Mouse (Mus musculus) embryonic facial prominence, embryonic 12.5 days (tissue): ENCODE results near the gene Dmd. TPM values are rescaled to one million over a fixed set of nuclear protein-coding genes. Genes with fewer than 3 reads are reported as not detected.

Experiments
- ATAC-seq: fragments of 200-750 bp; cut with Nextera tagmentation; 2 replicates; pipeline ENCODE4 v1.8.0; 2017; ENCODE audit not compliant: insufficient number of reproducible peaks, insufficient read depth, low FRiP score, low TSS enrichment
- H3K27ac ChIP-seq: fragments of 300-500 bp; sonication (generic); 2 replicates; pipeline ENCODE4 v1.5.1; 2016; ENCODE audit warnings: mild to moderate bottlenecking
- H3K27me3 ChIP-seq: fragments of 300-500 bp; sonication (generic); 2 replicates; pipeline ENCODE4 v1.6.1; 2016; ENCODE audit warnings: mild to moderate bottlenecking, moderate library complexity
- H3K36me3 ChIP-seq: fragments of 300-500 bp; sonication (generic); 2 replicates; pipeline ENCODE4 v1.6.1; 2016; ENCODE audit warnings: mild to moderate bottlenecking
- H3K4me1 ChIP-seq: fragments of 300-500 bp; sonication (generic); 2 replicates; pipeline ENCODE4 v1.6.1; 2016
- H3K4me2 ChIP-seq: fragments of 300-500 bp; sonication (generic); replicated peaks from 2 replicates; pipeline ENCODE4 v1.6.1; 2016; ENCODE audit warnings: mild to moderate bottlenecking, moderate library complexity
- H3K4me3 ChIP-seq: fragments of 300-500 bp; sonication (generic); 2 replicates; pipeline ENCODE4 v1.5.1; 2016; ENCODE audit warnings: mild to moderate bottlenecking
- H3K9ac ChIP-seq: fragments of 300-500 bp; sonication (generic); 2 replicates; pipeline ENCODE4 v1.6.1; 2016; ENCODE audit warnings: mild to moderate bottlenecking, moderate library complexity
- H3K9me3 ChIP-seq: fragments of 300-500 bp; sonication (generic); 2 replicates; pipeline ENCODE4 v1.6.1; 2016; ENCODE audit warnings: mild to moderate bottlenecking, moderate library complexity
- WGBS: fragments of 180-500 bp; shearing (Covaris S2); methylation state at CpG from one replicate; pipeline ENCODE4 v1.1.7; 2016; 5-methylcytosine and 5-hydroxymethylcytosine counted together
- polyA plus RNA-seq: library from polyadenylated mRNA; unstranded; fragments of >200 nt; fragmentation: Nextera tagmentation; extraction: Ambion mirVana; gene quantifications from 2 replicates; pipeline ENCODE4 v1.2.1, GENCODE M21; 2016

Gene Dmd
- polyA plus RNA-seq, 1 experiment from 2014 or later = 14.6 TPM

DNA sequence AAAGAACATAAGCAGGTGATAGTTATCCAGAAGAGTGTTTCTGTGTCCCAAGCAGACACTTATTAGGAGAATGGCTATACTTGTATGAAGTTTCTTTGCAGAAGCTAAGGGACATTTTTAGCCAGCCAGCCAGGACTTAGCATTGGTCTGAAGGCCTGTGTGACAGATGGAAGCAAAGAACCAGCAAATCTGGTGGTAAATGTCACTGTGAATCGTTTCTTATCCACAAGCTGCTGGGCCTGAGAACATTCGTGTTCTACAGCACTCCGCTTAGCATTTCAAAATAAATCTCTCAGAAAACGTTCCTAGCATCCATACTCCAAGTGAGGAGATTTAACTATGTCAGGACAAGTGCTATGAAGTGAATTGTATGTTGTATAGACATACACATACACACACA, 1486.9 kb downstream of the Dmd start:
- Histone ChIP-seq H3K4me2 (no peak overlapping the region), H3K36me3 (no peaks in the 10 kb centered on the region), H3K4me3 (no peak overlapping the region), H3K27me3 (no peaks in the 10 kb centered on the region), H3K4me1 (no peaks in the 10 kb centered on the region), H3K9me3 (no peaks in the 10 kb centered on the region), H3K9ac (no peak overlapping the region), H3K27ac (no peak overlapping the region)
- WGBS = 80% methylated on average over 4 of the region's 4 CpGs
- no peak for ATAC-seq

DNA sequence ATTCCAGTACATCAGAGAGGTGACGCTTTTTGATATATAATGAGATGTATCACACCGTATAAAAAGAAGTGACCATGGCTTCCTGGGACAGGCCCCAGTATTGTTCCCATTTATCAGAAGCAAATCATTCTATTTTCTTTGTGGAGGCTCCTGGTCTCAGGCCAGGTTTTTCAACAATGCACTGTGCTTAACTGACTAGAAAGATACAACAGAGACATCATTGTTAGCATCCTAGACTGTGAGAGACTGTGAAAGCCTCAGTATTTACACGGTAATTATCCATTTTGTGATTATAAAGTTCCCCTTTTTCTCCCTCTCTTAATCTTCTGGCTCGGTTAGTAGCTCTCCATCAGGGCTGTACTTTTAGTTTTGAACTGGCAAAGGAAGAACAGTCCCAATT, 1487.9 kb downstream of the Dmd start:
- Histone ChIP-seq H3K9ac (no peak overlapping the region), H3K27ac (no peak overlapping the region), H3K4me2 (no peak overlapping the region), H3K27me3 (no peaks in the 10 kb centered on the region), H3K4me3 (no peak overlapping the region), H3K9me3 (no peaks in the 10 kb centered on the region), H3K36me3 (no peaks in the 10 kb centered on the region), H3K4me1 (no peaks in the 10 kb centered on the region)
- WGBS = 51% methylated on average over 4 of the region's 4 CpGs
- no peak for ATAC-seq

DNA sequence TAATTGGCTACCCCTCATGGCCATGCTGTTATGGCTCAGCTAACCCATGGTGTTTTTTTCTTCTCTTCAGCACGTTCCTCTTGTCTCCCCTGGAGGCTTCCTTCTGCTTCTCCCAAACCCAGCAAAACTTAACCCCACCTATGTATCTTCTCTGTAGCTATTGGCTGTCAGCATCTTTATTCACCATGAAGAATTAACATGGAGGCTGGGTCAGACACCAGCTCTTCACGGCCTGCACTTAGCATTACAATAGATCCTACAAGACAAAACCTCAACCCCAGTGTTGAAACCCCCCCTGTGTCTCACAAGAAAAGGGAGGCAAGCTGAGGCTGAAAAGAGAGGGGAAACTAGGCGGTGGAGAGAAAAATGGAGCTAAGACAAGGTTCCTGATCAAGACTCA, 1494.3 kb downstream of the Dmd start:
- ATAC-seq = no peak
- 53% methylated on average over 3 of the region's 3 CpGs for WGBS

DNA sequence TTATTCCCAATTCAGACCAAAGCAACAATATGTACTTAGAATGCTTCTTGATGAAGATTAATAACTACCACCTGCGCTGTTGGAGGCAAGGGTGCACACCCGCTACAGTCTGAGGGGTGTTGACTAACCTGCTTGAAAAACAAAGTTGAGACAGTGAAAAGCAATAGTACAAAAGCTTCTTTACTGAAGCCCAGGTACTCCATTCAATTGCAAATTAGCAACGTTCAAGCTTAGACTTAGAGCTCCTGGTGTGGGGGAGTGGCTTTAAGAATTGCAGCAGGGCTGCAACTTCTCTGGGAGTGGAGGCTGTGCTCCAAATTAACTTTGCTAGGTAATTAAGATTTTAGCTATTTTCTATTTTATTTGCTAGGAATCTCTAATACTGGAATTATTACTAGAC, 1495.3 kb downstream of the Dmd start:
- no peak overlapping the region for H3K4me3 ChIP-seq
- H3K4me1 ChIP-seq = no peaks in the 10 kb centered on the region
- ATAC-seq = no peak
- H3K4me2 ChIP-seq = no peak overlapping the region
- no peaks in the 10 kb centered on the region for H3K36me3 ChIP-seq
- WGBS = 58% methylated on average over 3 of the region's 3 CpGs
- H3K9ac ChIP-seq = no peak overlapping the region
- H3K27ac ChIP-seq = no peak overlapping the region
- no peaks in the 10 kb centered on the region for H3K9me3 ChIP-seq
- no peaks in the 10 kb centered on the region for H3K27me3 ChIP-seq

More for the DNA sequence above, 1494.3 kb downstream of the Dmd start:
- no peak overlapping the region for H3K9ac ChIP-seq
- H3K27ac ChIP-seq = no peak overlapping the region
- H3K36me3 ChIP-seq = no peaks in the 10 kb centered on the region
- no peak overlapping the region for H3K4me2 ChIP-seq
- no peaks in the 10 kb centered on the region for H3K27me3 ChIP-seq
- no peaks in the 10 kb centered on the region for H3K4me1 ChIP-seq
- no peaks in the 10 kb centered on the region for H3K9me3 ChIP-seq
- H3K4me3 ChIP-seq = no peak overlapping the region

DNA sequence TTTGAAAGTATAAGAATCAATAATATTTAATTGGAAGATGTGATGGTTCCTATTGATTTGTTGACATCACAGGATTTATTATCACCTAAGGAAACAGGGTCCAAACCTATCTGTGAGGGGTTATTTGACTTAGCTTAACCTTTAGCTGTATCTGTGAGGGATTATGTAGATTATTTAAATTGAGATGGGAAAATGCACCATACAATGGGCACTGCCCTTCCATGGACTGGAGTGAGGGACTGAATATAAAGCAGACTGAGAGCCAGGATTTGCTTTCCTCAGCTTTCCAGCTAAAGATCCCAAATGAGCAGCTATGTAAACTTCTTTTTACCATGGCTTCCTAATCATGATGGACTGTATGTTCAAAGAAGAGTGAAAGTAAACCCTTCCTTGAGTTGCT, 1496.0 kb downstream of the Dmd start:
- H3K27ac ChIP-seq = no peak overlapping the region
- no peak overlapping the region for H3K4me3 ChIP-seq
- no peaks in the 10 kb centered on the region for H3K9me3 ChIP-seq
- no peaks in the 10 kb centered on the region for H3K36me3 ChIP-seq
- no peaks in the 10 kb centered on the region for H3K4me1 ChIP-seq
- H3K27me3 ChIP-seq = no peaks in the 10 kb centered on the region
- no peak for ATAC-seq
- H3K9ac ChIP-seq = no peak overlapping the region
- H3K4me2 ChIP-seq = no peak overlapping the region

DNA sequence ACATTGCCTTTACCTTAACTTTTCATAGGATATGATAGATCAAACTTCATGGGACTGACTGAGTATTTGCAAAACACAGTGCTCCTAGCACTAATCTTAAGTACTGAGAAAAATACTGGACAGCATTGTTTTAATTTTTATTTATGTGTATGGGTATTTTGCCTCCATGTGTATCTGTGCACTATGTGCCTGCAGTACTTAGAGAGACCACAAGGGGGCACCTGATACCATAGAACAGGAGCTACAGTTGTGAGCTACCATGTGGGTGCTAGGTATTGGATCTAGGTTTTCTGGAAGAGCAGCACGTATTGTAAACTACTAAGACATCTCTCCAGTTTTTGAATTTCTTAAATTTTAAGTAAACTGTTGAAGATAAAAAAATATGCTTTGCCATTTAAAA, 1505.8 kb downstream of the Dmd start:
- WGBS = 89% methylated on average over 1 of the region's 1 CpGs
- H3K36me3 ChIP-seq = no peaks in the 10 kb centered on the region
- ATAC-seq = no peak

DNA sequence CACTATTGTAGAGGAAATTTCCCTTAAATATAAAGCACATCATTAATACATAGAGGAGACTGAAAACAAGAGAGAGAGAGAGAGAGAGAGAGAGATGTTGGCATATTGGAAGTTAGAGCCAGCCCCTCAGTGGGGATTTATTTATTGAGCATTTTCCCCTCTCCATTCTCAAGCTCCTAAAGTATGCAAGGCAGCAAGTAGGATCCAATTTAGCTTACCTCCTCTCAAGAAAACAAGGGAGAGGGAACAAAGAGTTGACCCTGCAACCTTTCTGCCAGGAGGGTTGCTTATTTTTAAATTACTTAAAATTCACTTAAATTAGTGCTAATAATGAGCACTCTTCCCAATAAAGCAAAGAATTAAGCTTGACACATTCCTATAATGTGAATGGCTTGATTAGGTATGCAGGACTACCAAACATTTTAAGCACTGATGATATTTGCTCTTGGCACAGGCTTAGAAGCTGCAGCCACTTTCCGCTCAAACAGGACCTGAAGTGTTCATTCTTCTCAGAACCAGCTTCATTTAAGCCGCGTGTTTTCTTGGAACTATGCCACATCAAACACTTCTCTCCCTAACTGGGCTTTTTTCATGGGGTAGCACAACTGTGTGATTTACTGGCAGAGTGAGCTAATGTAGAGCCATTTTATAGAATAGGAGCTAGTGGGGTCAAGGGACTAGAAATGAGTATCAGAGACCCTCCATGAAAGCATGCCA, 1566.1 kb downstream of the Dmd start:
- H3K4me1 ChIP-seq = no peaks in the 10 kb centered on the region
- H3K4me3 ChIP-seq = no peak overlapping the region
- ATAC-seq = no peak
- H3K27me3 ChIP-seq = no peaks in the 10 kb centered on the region
- no peak overlapping the region for H3K27ac ChIP-seq
- WGBS = 60% methylated on average over 3 of the region's 3 CpGs
- H3K9me3 ChIP-seq = no peaks in the 10 kb centered on the region
- H3K36me3 ChIP-seq = no peaks in the 10 kb centered on the region
- no peak overlapping the region for H3K9ac ChIP-seq
- H3K4me2 ChIP-seq = no peak overlapping the region

More for the DNA sequence above, 1505.8 kb downstream of the Dmd start:
- Histone ChIP-seq H3K9me3 (no peaks in the 10 kb centered on the region), H3K9ac (no peak overlapping the region), H3K27ac (no peak overlapping the region), H3K27me3 (no peaks in the 10 kb centered on the region), H3K4me2 (no peak overlapping the region), H3K4me1 (no peaks in the 10 kb centered on the region), H3K4me3 (no peak overlapping the region)

DNA sequence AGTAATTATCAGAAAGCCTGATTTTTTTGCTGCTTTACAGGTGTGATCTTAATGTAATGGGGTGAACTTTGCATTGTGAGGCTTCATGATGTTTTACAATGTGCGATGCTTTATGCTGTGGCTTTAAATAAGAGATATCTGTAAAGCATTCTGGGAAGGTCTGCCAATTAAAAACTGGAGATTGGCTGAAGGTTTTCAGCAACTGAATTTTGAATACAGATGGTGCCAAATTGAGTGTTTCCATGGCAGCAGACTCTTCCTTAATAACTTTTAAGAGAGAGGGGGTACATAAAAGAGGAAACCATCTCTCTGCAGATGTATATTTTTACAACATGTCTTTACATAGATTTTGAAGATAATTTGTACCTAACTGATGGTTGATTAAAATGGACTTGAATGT, 1603.3 kb downstream of the Dmd start:
- H3K36me3 ChIP-seq = no peaks in the 10 kb centered on the region
- H3K4me3 ChIP-seq = no peak overlapping the region
- H3K9me3 ChIP-seq = no peaks in the 10 kb centered on the region
- no peak overlapping the region for H3K4me2 ChIP-seq
- H3K27ac ChIP-seq = no peak overlapping the region
- H3K9ac ChIP-seq = no peak overlapping the region
- WGBS = 83% methylated on average over 1 of the region's 1 CpGs
- no peaks in the 10 kb centered on the region for H3K4me1 ChIP-seq
- ATAC-seq = no peak
- no peaks in the 10 kb centered on the region for H3K27me3 ChIP-seq

DNA sequence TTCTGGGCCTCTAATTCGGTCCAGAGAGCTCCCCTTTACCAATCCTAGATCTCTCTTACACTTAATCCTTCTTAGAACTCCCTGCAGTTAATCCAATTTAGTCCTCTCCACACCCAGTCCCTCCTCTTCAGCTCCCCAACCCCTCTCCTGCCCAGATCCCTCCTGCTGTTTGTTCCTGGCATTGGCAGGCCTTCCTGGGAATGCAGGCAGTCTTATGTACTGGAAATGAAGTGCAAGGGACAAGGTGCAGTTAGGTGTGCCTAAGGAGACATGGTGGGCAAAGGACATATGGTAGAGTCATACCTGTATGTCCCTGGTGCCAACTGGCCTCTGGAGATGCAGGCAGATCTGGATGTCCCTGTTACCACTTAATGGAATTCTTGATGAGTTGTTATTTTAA, 1604.8 kb downstream of the Dmd start:
- H3K4me1 ChIP-seq = no peaks in the 10 kb centered on the region
- 13% methylated on average over 1 of the region's 1 CpGs for WGBS
- no peak overlapping the region for H3K4me3 ChIP-seq
- H3K9ac ChIP-seq = no peak overlapping the region
- H3K9me3 ChIP-seq = no peaks in the 10 kb centered on the region
- no peak for ATAC-seq
- H3K27ac ChIP-seq = no peak overlapping the region
- H3K4me2 ChIP-seq = no peak overlapping the region
- H3K36me3 ChIP-seq = no peaks in the 10 kb centered on the region
- no peaks in the 10 kb centered on the region for H3K27me3 ChIP-seq

DNA sequence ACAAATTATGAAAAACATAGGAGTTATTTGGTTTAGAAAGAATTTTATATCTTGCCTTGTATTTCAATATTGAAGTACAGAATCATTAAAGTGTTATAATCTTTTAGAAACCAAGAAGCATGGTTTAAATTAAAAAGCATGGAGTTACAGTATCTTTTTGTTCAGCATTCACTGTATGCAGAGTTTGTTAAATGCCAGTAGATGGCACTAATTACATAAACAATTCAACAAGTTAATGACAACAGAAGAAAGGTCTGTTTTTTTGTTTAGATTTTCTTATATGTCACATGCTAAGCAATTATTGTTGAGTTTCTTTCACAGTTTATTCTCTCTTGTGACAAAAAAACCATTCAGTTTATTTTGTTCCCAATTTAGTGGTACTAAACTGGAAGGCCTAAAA, 1649.8 kb downstream of the Dmd start:
- H3K36me3 ChIP-seq = no peaks in the 10 kb centered on the region
- H3K4me2 ChIP-seq = no peak overlapping the region
- no peak overlapping the region for H3K27ac ChIP-seq
- H3K4me1 ChIP-seq = no peaks in the 10 kb centered on the region
- H3K9me3 ChIP-seq = no peaks in the 10 kb centered on the region
- no peak for ATAC-seq
- H3K9ac ChIP-seq = no peak overlapping the region
- no peaks in the 10 kb centered on the region for H3K27me3 ChIP-seq
- H3K4me3 ChIP-seq = no peak overlapping the region

DNA sequence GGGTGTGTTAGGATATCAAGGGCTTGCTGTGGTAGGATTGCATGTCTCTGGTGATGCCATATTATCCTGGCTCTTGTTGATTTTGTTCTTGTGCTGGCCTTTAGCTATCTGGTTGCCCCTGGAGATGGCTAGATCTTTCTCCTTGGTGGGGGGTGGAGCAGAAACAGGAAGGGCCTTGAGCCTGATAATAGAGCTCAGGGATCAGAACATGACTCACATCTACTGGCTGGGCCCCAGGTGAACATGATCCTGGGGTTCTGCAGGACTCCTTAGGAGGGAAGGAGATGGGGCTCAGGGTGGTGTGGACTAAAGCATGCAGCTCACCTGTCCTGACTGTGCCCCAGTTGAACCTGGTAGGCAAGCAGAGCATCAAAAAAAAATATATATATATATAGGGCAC, 1691.8 kb downstream of the Dmd start:
- Histone ChIP-seq H3K4me2 (no peak overlapping the region), H3K36me3 (no peaks in the 10 kb centered on the region), H3K4me1 (no peaks in the 10 kb centered on the region), H3K27ac (no peak overlapping the region), H3K27me3 (no peaks in the 10 kb centered on the region), H3K9me3 (no peaks in the 10 kb centered on the region), H3K9ac (no peak overlapping the region), H3K4me3 (no peak overlapping the region)
- no peak for ATAC-seq

DNA sequence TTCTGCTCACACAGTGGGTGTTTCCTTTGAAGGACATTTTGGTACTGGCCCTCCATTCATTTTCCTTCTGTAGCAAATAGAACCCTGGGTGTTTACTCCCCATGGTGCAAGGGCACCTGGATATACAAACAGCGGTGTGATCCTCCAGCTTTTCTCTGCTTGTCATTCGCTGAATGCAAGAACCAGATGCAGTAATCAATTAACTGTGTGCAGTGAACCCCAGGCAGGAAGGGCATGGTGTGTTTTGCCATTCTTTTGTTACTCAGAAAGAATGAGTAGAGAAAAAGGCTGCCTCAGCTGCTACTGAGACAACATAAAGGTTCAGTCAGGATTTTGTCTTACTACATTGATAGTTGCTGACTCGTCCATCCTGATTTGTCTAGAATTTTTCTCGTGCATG, 1799.0 kb downstream of the Dmd start:
- no peak overlapping the region for H3K27ac ChIP-seq
- H3K9ac ChIP-seq = no peak overlapping the region
- H3K9me3 ChIP-seq = no peaks in the 10 kb centered on the region
- H3K4me2 ChIP-seq = no peak overlapping the region
- ATAC-seq = no peak
- no peak overlapping the region for H3K4me3 ChIP-seq
- no peaks in the 10 kb centered on the region for H3K36me3 ChIP-seq
- H3K4me1 ChIP-seq = no peaks in the 10 kb centered on the region
- WGBS = 38% methylated on average over 4 of the region's 4 CpGs
- no peaks in the 10 kb centered on the region for H3K27me3 ChIP-seq
